Mouse (Mus musculus): ENCODE measurements around the gene Pld2. TPM values are rescaled to one million over a fixed set of nuclear protein-coding genes. Genes with fewer than 3 reads are reported as not detected.

Pld2 gene
- total and polyA plus RNA-seq, 3 experiments = 4.3 to 15.1 (median 5.8) TPM

DNA sequence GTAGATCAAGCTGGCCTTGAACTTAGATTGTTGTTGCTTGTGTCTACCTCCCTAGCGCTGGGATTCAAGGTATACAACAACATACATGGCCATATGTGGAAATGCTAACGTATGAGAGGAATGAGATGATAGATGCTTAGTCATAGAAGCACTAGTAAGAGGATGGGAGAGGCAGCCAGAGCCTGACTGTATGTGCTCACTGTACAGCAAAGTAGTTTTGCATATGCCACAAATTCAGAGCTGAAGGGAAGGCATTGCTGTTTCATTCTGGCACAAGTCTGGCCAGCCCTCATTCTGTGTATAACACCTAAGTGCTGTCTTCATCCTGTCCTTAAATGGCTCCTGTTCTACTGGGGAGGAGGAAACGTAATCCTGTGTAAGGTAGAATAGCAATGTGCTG is 46.4 kb downstream of the Pld2 start:
- Histone ChIP-seq H3K36me3 (ENCODE audit: control insufficient read depth, insufficient read depth, low read length) (peaks cover 6% of the 10 kb centered on the region), H3K79me2 (replicated peaks; ENCODE audit: control insufficient read depth, insufficient read depth, low read length) (peaks cover 4% of the 10 kb centered on the region), H3K27me3 (ENCODE audit: control insufficient read depth, insufficient read depth, low read length) (no peaks in the 10 kb centered on the region), H3K27ac (peak overlapping the region; percentile 51; the same call in 1 of the 2 replicates), H3K4me3 (no peak overlapping the region), H3K9ac (ENCODE audit: low read depth, low read length) (no peak overlapping the region), H3K4me1 (ENCODE audit: control insufficient read depth, insufficient read depth, low read length) (peaks cover 30% of the 10 kb centered on the region)
- intact Hi-C loops (cut with DNase I) = no loop called here
- TF ChIP-seq POLR2A (IDR thresholded peaks at IDR 0.05; ENCODE audit: insufficient read depth, low read depth, low read length) = no peak
- TF ChIP-seq EP300 (IDR thresholded peaks at IDR 0.05; ENCODE audit: insufficient read depth, low read depth, low read length) = no peak
- TF ChIP-seq CTCF (IDR thresholded peaks at IDR 0.05) = no peak
- no peak for DNase-seq
- 59% methylated on average over 3 of the region's 3 CpGs for WGBS

DNA sequence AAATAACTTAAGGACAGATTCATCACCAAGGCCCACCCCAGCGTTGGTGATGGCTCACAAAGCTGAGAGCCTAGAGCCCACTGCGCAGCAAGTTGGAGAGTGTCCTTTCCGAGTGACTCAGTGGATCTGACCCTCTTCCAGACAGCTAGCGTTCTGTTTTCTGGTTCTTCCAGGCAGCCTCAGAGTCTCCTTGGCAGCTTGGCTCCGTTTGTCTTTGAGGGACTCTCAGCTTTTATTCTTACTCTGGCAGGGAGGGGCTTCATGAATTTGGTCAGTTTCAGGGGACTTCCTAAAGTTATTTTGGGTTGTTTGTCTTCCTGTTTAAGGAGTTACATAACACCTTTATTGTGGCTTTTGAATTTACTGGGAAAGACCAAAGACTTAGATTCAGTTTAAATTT is 47.1 kb downstream of the Pld2 start:
- Histone ChIP-seq H3K27me3 (ENCODE audit: control insufficient read depth, insufficient read depth, low read length) (no peaks in the 10 kb centered on the region), H3K9ac (ENCODE audit: low read depth, low read length) (no peak overlapping the region), H3K27ac (peak overlapping the region; percentile 51; the same call in 1 of the 2 replicates), H3K4me1 (ENCODE audit: control insufficient read depth, insufficient read depth, low read length) (peaks cover 30% of the 10 kb centered on the region), H3K79me2 (replicated peaks; ENCODE audit: control insufficient read depth, insufficient read depth, low read length) (peaks cover 4% of the 10 kb centered on the region), H3K36me3 (ENCODE audit: control insufficient read depth, insufficient read depth, low read length) (peaks cover 6% of the 10 kb centered on the region), H3K4me3 (no peak overlapping the region)
- WGBS = 59% methylated on average over 5 of the region's 5 CpGs
- intact Hi-C loops (cut with DNase I) = no loop called here
- DNase-seq = no peak
- no peak for TF ChIP-seq EP300 (IDR thresholded peaks at IDR 0.05; ENCODE audit: insufficient read depth, low read depth, low read length)
- TF ChIP-seq CTCF (IDR thresholded peaks at IDR 0.05) = no peak
- 0 out of 2 replicates have a peak, but pooled peaks have one; percentile 40 for TF ChIP-seq POLR2A (IDR thresholded peaks at IDR 0.05; ENCODE audit: insufficient read depth, low read depth, low read length)

DNA sequence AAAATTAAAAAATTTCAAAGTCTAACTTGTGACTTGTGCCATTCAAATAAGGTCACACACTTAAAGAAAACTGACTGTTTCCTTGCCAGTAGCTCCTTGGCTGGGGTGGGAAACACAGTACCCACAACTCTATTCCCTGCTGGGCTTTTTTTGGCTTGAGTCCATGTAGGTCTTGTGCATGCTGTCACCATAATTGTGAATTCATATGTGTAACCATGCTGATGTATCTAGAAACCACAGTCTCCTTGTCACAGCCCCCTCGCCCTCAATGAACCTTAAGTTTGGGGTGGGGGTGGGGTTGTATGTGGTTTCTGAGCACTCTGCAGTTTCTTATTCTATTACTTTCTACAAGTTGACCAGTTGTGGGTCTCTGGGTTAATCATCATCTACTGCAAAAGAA is 51.9 kb downstream of the Pld2 start:
- Histone ChIP-seq H3K36me3 (ENCODE audit: control insufficient read depth, insufficient read depth, low read length) (no peaks in the 10 kb centered on the region; the same call in none of the 2 replicates), H3K27me3 (ENCODE audit: control insufficient read depth, insufficient read depth, low read length) (no peaks in the 10 kb centered on the region), H3K9ac (ENCODE audit: low read depth, low read length) (no peak overlapping the region), H3K4me3 (no peak overlapping the region), H3K79me2 (replicated peaks; ENCODE audit: control insufficient read depth, insufficient read depth, low read length) (no peaks in the 10 kb centered on the region; the same call in 1 of the 2 replicates), H3K4me1 (ENCODE audit: control insufficient read depth, insufficient read depth, low read length) (peaks cover 17% of the 10 kb centered on the region), H3K27ac (no peak overlapping the region)
- no peak for DNase-seq
- intact Hi-C loops (cut with DNase I) = no loop called here
- 86% methylated on average over 1 of the region's 1 CpGs for whole genome bisulfite sequencing
- TF ChIP-seq POLR2A (IDR thresholded peaks at IDR 0.05; ENCODE audit: insufficient read depth, low read depth, low read length) (no peak), CTCF (IDR thresholded peaks at IDR 0.05) (no peak), EP300 (IDR thresholded peaks at IDR 0.05; ENCODE audit: insufficient read depth, low read depth, low read length) (no peak)

DNA sequence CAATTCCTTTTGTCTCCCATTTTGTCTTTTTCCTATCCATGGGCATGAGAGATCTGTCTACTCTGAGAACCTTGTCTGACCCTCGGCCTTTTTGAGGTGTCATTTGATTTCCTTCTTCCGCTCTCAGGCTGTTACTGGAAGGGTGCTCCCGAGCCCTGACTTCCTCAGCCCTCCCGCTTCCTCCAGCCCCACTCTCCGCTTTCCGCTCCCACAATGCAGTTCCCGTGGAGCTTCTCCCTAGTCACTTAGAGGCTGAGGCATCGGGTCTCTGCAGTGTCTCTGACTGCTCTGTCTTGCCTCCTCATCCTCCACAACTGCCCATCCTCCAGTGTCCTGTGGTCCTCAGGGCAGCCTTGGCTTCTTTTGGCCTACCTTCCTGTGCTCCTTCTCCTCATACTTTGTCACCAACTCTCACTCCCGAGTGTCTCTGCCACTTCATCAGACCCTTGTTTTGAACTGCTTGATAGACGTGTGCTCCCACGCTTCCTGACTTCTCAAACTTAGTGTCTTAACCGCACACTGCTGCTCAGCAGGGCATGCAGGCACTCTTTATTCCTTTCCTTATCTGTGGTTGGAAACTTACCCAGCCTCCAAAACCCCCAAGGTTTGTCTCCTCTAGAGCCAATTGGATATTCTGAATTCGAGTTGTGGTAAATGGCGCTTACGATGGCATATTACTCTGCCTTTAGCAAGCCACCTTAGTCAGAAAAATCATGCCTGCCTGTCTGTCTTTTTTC is 54.6 kb downstream of the Pld2 start:
- Histone ChIP-seq H3K27ac (peak overlapping the region; percentile 78), H3K4me3 (no peak overlapping the region), H3K4me1 (ENCODE audit: control insufficient read depth, insufficient read depth, low read length) (peaks cover 14% of the 10 kb centered on the region), H3K27me3 (ENCODE audit: control insufficient read depth, insufficient read depth, low read length) (no peaks in the 10 kb centered on the region), H3K36me3 (ENCODE audit: control insufficient read depth, insufficient read depth, low read length) (no peaks in the 10 kb centered on the region; the same call in 1 of the 2 replicates), H3K79me2 (replicated peaks; ENCODE audit: control insufficient read depth, insufficient read depth, low read length) (no peaks in the 10 kb centered on the region), H3K9ac (ENCODE audit: low read depth, low read length) (peak overlapping the region; percentile 27; the same call in 1 of the 2 replicates)
- intact Hi-C loops (cut with DNase I) = loop anchor here (2.0 kb wide), 1 partner anchor 30 kb away; no protein-coding TSS in a partner anchor
- no peak for TF ChIP-seq CTCF (IDR thresholded peaks at IDR 0.05)
- peak; percentile 51 for TF ChIP-seq POLR2A (IDR thresholded peaks at IDR 0.05; ENCODE audit: insufficient read depth, low read depth, low read length)
- peak; percentile 25; the same call in 1 of the 2 replicates for TF ChIP-seq EP300 (IDR thresholded peaks at IDR 0.05; ENCODE audit: insufficient read depth, low read depth, low read length)
- peak; percentile 64 to 67 for DNase-seq
- WGBS = 48% methylated on average over 15 of the region's 15 CpGs

DNA sequence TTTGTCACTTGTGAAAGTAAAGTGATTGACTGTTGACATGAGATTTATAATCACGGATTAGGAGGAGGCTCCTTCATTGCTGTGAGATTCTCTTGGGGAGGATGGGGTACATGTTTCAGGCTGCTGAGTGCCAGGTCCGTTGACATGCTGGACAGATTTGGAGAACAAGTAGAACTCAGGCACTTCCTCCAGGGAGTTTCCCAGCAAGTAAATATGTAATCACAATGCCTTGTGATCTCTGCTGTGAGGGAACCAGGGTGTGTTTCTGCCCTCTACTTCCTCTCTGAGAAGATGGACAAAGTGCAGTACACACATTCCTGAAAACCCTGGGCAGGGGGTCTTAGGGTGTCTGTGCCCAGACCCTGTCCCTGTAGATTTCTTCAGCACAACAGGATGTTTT is 55.8 kb downstream of the Pld2 start:
- H3K27ac ChIP-seq = peak overlapping the region; percentile 78
- H3K27me3 ChIP-seq (ENCODE audit: control insufficient read depth, insufficient read depth, low read length) = no peaks in the 10 kb centered on the region
- no peak overlapping the region for H3K4me3 ChIP-seq
- no peak for TF ChIP-seq CTCF (IDR thresholded peaks at IDR 0.05)
- no peak for TF ChIP-seq EP300 (IDR thresholded peaks at IDR 0.05; ENCODE audit: insufficient read depth, low read depth, low read length)
- no peak for TF ChIP-seq POLR2A (IDR thresholded peaks at IDR 0.05; ENCODE audit: insufficient read depth, low read depth, low read length)
- 11% methylated on average over 2 of the region's 2 CpGs for WGBS
- no peak for DNase-seq
- no peak overlapping the region for H3K9ac ChIP-seq (ENCODE audit: low read depth, low read length)
- H3K4me1 ChIP-seq (ENCODE audit: control insufficient read depth, insufficient read depth, low read length) = peaks cover 14% of the 10 kb centered on the region
- H3K36me3 ChIP-seq (ENCODE audit: control insufficient read depth, insufficient read depth, low read length) = no peaks in the 10 kb centered on the region; the same call in 1 of the 2 replicates
- intact Hi-C loops (cut with DNase I) = loop anchor here (2.0 kb wide), 1 partner anchor 31 kb away; no protein-coding TSS in a partner anchor
- H3K79me2 ChIP-seq (replicated peaks; ENCODE audit: control insufficient read depth, insufficient read depth, low read length) = no peaks in the 10 kb centered on the region

DNA sequence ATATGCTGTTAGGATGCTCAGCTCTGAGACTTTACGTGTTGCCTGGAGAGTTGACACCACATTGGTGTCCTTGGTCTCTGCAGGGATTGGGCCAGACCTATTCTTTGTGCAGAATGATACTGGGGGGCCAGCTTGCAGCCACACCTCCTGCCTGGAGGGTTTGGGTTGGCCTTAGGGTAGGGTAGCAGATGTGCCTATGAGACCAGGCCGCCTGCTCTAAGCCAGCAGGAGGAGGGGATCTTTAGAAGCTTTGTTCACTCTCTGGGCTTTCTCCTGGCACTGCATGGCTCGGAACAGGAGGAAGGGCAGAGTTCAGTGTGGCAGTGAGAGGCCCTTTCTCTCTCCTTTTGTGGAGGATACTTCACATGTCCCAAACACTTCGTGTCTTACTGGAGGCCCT is 56.2 kb downstream of the Pld2 start:
- Histone ChIP-seq H3K27me3 (ENCODE audit: control insufficient read depth, insufficient read depth, low read length) (no peaks in the 10 kb centered on the region), H3K9ac (ENCODE audit: low read depth, low read length) (no peak overlapping the region), H3K79me2 (replicated peaks; ENCODE audit: control insufficient read depth, insufficient read depth, low read length) (no peaks in the 10 kb centered on the region), H3K4me3 (no peak overlapping the region), H3K27ac (peak overlapping the region; percentile 78), H3K36me3 (ENCODE audit: control insufficient read depth, insufficient read depth, low read length) (no peaks in the 10 kb centered on the region; the same call in 1 of the 2 replicates), H3K4me1 (ENCODE audit: control insufficient read depth, insufficient read depth, low read length) (peaks cover 14% of the 10 kb centered on the region)
- WGBS = 59% methylated on average over 4 of the region's 4 CpGs
- TF ChIP-seq POLR2A (IDR thresholded peaks at IDR 0.05; ENCODE audit: insufficient read depth, low read depth, low read length) = no peak
- TF ChIP-seq CTCF (IDR thresholded peaks at IDR 0.05) = no peak
- no peak for TF ChIP-seq EP300 (IDR thresholded peaks at IDR 0.05; ENCODE audit: insufficient read depth, low read depth, low read length)
- DNase-seq = no peak
- intact Hi-C loops (cut with DNase I) = no loop called here
